Mouse (Mus musculus) cerebellum, adult 8-10 months (tissue): ENCODE data around the gene Gjb3.
A peak's percentile ranks its signal among the peaks of the same experiment; 100 is the strongest.

Source experiments
- DNase-seq: peaks from one replicate; pipeline ENCODE4 v3.0.0; 2022

Gene Gjb3

DNA sequence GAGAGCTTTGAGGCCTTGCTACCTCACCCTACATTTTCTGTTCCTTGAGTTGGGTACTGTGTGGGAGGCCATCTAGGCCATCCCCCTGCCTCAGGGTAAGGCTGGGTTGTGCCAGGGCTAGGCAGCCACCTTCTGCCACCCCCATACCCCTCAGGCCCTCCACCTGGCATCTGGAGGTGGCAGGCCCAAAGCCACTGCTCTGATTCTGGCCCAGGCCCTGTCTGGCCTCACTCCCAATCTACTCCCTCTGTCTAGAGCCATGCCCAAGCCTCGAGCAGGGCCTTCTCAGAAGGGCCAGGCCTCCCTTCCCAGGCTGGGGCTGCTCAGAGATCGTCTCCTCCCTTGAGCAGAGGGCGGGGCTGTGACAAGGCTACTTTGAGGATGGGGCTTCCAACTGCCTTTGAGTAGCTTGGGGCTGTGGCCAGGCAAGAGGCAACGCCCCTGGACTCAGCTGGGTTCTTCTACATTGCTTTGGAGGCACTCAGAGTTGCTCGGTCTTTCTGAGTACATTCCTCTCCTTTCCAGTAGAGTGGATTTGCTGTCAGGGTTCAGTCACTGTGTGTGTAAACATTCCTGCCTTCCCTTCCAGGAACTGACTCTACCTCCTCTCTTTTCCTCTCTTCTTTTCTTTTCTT is 4.3 kb upstream of the Gjb3 start:
- no peak for DNase-seq

GRCm38 (mm10) chr4:127331171-127331570 is 527 bp upstream of the Gjb3 start:
- DNase-seq: no peak

GRCm38 (mm10) chr4:127329751-127330150 is 893 bp downstream of the Gjb3 start:
- DNase-seq: no peak

GRCm38 (mm10) chr4:127329046-127329445 is 1.6 kb downstream of the Gjb3 start:
- DNase-seq: no peak

DNA sequence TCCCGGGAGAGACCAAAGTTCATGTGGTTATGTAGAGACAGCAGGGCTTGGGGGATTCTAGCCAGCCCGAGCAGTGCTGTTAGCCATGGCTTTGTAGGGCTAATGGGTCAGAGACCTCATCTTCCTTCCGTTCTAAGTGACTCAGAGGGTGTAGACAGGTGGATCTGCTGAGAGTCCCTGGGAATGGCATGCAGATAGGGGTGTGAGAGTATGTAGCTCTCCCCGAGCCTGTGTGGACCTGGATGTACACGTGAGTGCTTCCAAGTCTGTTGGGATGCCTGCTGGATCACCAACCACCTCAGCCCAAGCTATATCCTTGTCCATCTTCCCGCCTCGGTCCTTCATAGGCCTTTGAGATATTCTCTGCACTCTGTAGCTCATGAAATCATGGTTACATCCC is 2.3 kb downstream of the Gjb3 start:
- DNase-seq: no peak

- DNase-seq: no peak
These were observed 2.9 kb downstream of the Gjb3 start for GRCm38 (mm10) chr4:127327749-127328148.

GRCm38 (mm10) chr4:127327258-127327657 is 3.4 kb downstream of the Gjb3 start:
- no peak for DNase-seq

DNA sequence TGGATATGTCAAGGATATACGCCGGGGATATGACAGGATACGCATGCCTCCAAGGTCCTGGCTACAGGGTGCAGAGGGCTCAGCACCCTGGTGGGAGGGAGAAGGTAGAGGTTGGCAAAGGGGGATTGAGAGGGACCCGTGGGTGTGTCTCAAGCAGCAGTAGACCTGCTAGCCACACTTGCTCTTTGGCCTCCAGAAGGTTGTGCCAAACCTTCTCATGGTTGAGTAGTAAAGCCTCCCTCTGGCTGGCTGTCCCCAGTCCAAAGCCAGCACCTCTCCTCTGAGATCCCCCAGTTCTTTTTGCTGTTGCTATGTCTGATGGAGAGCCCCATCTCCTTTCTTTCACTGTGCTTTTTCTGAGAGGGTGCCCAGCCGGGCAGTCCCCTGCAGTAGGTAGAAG is 5.4 kb downstream of the Gjb3 start:
- no peak for DNase-seq

GRCm38 (mm10) chr4:127324759-127325158 is 5.9 kb downstream of the Gjb3 start:
- DNase-seq: peak; percentile 68

GRCm38 (mm10) chr4:127324296-127324695 is 6.3 kb downstream of the Gjb3 start:
- no peak for DNase-seq

- DNase-seq: no peak
These were observed 7.0 kb downstream of the Gjb3 start for GRCm38 (mm10) chr4:127323651-127324050.

DNA sequence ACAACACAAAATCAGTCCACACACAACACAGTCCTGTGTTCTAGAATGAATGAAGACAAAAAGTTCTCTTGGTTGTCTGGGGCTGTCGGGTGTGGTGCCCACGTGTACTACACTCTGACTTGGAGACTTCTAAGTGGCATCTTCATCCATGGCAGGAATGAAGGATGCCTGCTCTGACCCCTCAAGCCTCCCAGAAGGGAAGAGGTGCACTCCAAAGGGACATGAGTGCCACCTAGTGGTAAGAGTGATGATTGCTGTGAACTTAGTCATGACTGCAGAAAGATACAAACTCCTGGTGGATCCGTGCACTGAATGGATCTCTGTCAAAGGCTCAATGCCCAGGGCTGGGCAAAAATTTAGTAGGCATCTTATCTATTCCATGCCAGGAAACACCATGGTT is 11.0 kb downstream of the Gjb3 start:
- peak; percentile 69 for DNase-seq

GRCm38 (mm10) chr4:127317143-127317542 is 13.5 kb downstream of the Gjb3 start:
- DNase-seq: no peak

GRCm38 (mm10) chr4:127315753-127316152 is 14.9 kb downstream of the Gjb3 start:
- no peak for DNase-seq

DNA sequence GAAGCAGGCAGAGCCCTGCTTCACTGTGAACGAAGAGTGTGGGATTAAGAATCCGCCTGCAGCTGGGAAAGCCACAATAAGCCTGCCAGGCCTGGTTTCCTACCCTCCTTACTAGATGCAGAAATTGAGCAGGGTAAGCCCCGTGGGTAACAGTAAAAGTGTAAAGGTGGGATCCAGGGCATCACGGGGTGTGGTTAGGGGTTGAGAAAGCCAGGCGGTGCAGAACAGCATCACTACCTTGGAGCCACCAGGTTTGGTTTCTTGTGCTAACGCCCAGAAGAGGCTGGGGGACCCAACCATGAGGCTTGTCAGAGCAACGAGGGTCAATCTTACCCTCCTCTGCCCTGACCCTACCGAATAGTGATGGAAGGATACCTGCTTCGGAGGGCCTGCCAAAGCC is 16.1 kb downstream of the Gjb3 start:
- DNase-seq: no peak

DNA sequence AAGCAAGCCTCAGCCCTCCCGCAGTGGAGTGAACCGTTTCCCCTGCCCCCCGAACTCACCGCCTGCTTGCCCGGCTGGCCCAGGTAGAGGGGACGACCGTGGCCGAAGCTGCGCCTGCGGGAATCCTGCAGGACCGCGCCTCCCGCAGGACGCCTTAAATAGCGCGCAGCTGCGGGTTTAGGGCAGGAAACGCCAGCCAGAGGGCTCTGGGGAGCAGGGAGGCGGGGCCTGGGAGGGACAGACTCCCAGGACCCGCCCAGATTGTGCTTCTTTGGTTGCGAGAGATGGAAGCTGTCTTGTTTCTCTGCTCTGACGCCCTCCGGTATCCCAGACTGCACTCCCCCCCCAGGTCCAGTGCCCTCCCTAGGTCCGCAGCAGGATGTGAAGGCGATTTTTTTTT is 16.8 kb downstream of the Gjb3 start, which contains the start of gene Gja4:
Gene Gja4, minus strand, starts transcription at position 179 of the 400 bp plus-strand sequence.
- peak; percentile 28 for DNase-seq

DNA sequence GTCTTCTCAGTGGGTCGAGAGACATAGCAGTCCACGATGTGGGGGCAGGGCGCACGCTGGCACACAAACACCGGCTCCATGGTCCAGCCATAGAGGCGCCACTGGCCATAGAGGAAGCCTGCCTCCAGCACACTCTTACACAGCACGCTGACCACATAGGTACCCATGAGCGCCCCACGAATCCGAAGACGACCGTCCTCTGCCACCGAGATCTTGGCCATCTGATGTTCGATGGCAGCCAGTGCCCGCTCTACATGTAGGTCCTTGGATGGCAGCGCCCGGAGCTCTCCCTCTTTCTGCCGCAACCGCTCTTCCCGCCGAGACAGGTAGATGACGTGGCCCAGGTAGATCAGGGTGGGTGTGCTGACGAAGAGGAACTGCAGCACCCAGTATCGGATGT is 18.3 kb downstream of the Gjb3 start:
- no peak for DNase-seq

DNA sequence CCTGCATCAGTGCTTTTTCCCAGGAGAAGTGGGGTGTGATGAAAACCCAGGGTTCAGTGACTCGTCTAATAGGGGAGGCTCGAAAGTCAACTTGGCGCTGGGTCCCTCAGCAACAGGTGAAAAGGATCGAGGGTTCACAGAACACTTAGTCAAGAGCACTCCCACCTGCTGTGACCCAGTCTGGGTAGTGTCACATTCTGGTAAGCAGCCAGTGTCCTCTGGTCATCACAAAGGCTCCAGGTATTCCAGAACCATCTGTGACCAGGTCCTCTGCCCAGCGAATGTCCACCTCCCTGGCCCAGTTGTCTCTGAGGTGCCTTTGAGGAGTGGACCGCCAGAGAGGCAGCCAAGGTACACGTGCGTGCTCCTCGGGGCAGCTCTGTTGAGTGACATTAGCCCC is 19.1 kb downstream of the Gjb3 start:
- peak; percentile 20 for DNase-seq

- no peak for DNase-seq
These were observed 23.7 kb downstream of the Gjb3 start for GRCm38 (mm10) chr4:127306915-127307314.

GRCm38 (mm10) chr4:127303796-127304195 is 26.8 kb downstream of the Gjb3 start:
- DNase-seq: no peak

GRCm38 (mm10) chr4:127300503-127300902 is 30.1 kb downstream of the Gjb3 start:
- no peak for DNase-seq

- DNase-seq: no peak
These were observed 38.0 kb downstream of the Gjb3 start for GRCm38 (mm10) chr4:127292631-127293030.

GRCm38 (mm10) chr4:127289039-127289548 is 41.5 kb downstream of the Gjb3 start:
- no peak for DNase-seq

GRCm38 (mm10) chr4:127286907-127287306 is 43.7 kb downstream of the Gjb3 start:
- no peak for DNase-seq

DNA sequence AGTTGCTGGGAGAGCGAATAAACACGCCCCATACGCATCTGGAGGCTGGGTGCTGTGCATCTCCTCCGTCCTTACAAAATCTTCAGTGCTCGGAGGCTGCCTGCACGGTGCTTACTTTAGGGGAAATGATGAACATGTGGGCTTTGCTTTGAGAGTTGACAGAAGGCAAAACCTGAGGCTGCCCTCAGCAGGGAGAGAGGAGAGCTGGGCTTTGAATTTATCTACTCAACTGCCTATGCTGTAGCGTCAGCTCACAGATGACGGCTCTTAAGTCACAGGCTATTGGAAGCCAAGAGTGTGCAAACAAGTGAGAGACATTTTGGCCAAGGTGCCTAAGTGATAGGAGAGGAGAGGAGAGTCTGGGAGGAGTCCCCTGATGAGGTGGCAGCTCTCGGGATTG is 51.4 kb downstream of the Gjb3 start:
- no peak for DNase-seq
